Comparison of ENCODE assay signal across 8 mouse cellular contexts in the genomic region with DNA sequence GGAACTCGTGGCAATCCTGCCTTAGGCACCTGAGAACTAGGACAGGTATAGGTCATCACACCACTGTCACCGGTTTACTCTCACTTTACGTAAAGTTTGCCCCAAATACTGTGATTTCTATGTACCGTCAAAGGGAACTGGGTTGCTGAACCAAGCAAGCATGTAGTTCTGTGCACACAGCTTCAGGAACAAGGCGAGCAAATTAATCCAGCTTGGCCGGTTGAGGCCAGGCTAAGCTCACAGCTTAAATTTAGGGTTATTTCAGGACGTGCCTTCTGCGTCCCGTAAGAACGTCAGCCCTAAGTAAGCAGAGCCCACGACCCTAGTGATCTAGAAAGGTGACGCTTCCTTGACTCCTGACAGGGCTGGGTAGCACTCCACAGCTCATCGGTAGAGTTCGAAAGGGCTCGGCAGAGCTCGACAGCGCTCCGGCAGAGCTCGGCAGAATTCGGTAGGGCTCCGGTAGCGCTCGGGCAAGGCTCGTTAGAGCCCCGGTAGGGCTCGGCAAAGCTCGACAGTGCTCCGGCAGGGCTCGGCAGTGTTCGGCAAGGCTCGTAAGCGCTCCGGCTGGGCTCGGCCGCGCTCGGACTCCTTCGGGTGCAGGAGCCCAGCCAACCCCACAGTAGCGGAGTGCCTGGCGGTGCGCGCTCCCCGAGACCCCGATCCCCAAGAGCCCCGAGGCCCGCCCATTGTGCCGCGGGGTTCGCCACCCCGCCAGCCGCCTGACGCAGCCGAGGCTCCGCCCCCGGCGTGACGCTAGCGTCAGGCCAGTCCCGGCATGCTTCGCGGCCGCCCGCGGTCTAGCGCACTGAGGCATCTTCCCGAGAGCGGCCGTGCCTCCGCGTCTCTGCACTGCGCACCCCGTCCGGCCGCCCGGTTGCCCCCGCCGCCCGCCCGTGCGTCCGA. TPM values are rescaled to one million over a fixed set of nuclear protein-coding genes. Genes with fewer than 3 reads are reported as not detected.
DNase-seq lines count a peak whose midpoint lies in the region; ATAC-seq and TF ChIP-seq lines count a peak whose summit lies in the region.

A gene (plus strand): TSS at position 770 of the 906 bp plus-strand sequence.

- H3K36me3 ChIP-seq in embryonic facial prominence, embryonic 15.5 days, result no peaks in the 10 kb centered on the region
- no peaks in the 10 kb centered on the region for H3K36me3 ChIP-seq in limb, embryonic 14.5 days (ENCODE audit: control insufficient read depth, insufficient read depth, low read length)
- 0 out of 2 replicates have a peak, but pooled peaks cover 2% of the 10 kb centered on the region for H3K36me3 ChIP-seq in midbrain, postnatal 0 days (ENCODE audit: insufficient read depth, low read length)

- H3K4me1 ChIP-seq in bone marrow, adult 2 months (ENCODE audit: control insufficient read depth, insufficient read depth, low read length), result peaks cover 2% of the 10 kb centered on the region; the same call in 1 of the 2 replicates
- H3K4me1 ChIP-seq in embryonic facial prominence, embryonic 15.5 days, result peaks cover 31% of the 10 kb centered on the region
- H3K4me1 ChIP-seq in limb, embryonic 14.5 days (ENCODE audit: control insufficient read depth, insufficient read depth, low read length), result peaks cover 19% of the 10 kb centered on the region
- H3K4me1 ChIP-seq in midbrain, postnatal 0 days (ENCODE audit: insufficient read depth, low read length), result 0 out of 2 replicates have a peak, but pooled peaks cover 4% of the 10 kb centered on the region

- peak within 1 kb of the TSS; percentile 90 for H3K9ac ChIP-seq in embryonic facial prominence, embryonic 15.5 days
- H3K9ac ChIP-seq in limb, embryonic 14.5 days (ENCODE audit: low read depth, low read length, severe bottlenecking), result peak within 1 kb of the TSS; percentile 83
- H3K9ac ChIP-seq in midbrain, postnatal 0 days (replicated peaks; ENCODE audit: low read length, poor library complexity, severe bottlenecking), result peak within 1 kb of the TSS; percentile 83

- peak; percentile 98 for DNase-seq in 416B (ENCODE audit: low read depth)
- DNase-seq in heart, adult 8-10 months (ENCODE audit: low spot score), result peak; percentile 93
- DNase-seq in kidney, adult 9 months, result peak; percentile 97
- peak; percentile 92 for DNase-seq in limb, embryonic 14.5 days (ENCODE audit: low spot score)
- peak; percentile 97 for DNase-seq in midbrain, postnatal 0 days (ENCODE audit: low spot score)
- DNase-seq in spleen, postnatal 14 days (ENCODE audit: low spot score in 2 of 2), result peak; percentile 93 to 94

- WGBS in bone marrow, adult 2 months, result under 1% methylated on average over 81 of the region's 81 CpGs
- WGBS in embryonic facial prominence, embryonic 15.5 days, result under 1% methylated on average over 79 of the region's 81 CpGs
- WGBS in limb, embryonic 14.5 days, result under 1% methylated on average over 41 of the region's 81 CpGs
- WGBS in midbrain, postnatal 0 days, result under 1% methylated on average over 72 of the region's 81 CpGs

- TF ChIP-seq CTCF in bone marrow, adult 2 months (IDR thresholded peaks at IDR 0.05; ENCODE audit: control insufficient read depth, insufficient read depth, low read length), result peak; percentile 23; the same call in 1 of the 2 replicates
- TF ChIP-seq CTCF in midbrain, postnatal 0 days (IDR thresholded peaks at IDR 0.05), result peak; percentile 31; the same call in 1 of the 2 replicates

- H3K4me2 ChIP-seq in embryonic facial prominence, embryonic 15.5 days (replicated peaks), result peak within 1 kb of the TSS; percentile 75
- peak within 1 kb of the TSS; percentile 63 for H3K4me2 ChIP-seq in limb, embryonic 14.5 days (replicated peaks; ENCODE audit: low read depth, low read length, severe bottlenecking)
- peak within 1 kb of the TSS; percentile 79 for H3K4me2 ChIP-seq in midbrain, postnatal 0 days (ENCODE audit: low read depth, low read length, poor library complexity, severe bottlenecking)

- H3K27me3 ChIP-seq in embryonic facial prominence, embryonic 15.5 days, result no peaks in the 10 kb centered on the region
- H3K27me3 ChIP-seq in limb, embryonic 14.5 days (ENCODE audit: control insufficient read depth, insufficient read depth, low read length), result no peaks in the 10 kb centered on the region
- no peaks in the 10 kb centered on the region for H3K27me3 ChIP-seq in midbrain, postnatal 0 days (ENCODE audit: insufficient read depth, low read length)

- ATAC-seq in embryonic facial prominence, embryonic 15.5 days (ENCODE audit: insufficient number of reproducible peaks, low FRiP score, low TSS enrichment, low read depth), result peak; percentile 95
- peak; percentile 95 for ATAC-seq in limb, embryonic 14.5 days (ENCODE audit: low FRiP score, low read depth)
- peak; percentile 99 for ATAC-seq in midbrain, postnatal 0 days (ENCODE audit: low FRiP score)

- peak; percentile 86 for TF ChIP-seq POLR2A in bone marrow, adult 2 months (IDR thresholded peaks at IDR 0.05; ENCODE audit: borderline replicate concordance, control insufficient read depth, low read depth, low read length)
- TF ChIP-seq POLR2A in limb, embryonic 14.5 days (IDR thresholded peaks at IDR 0.05; ENCODE audit: borderline replicate concordance, extremely low read depth, insufficient read depth, insufficient read length), result peak; percentile 83; the same call in 1 of the 2 replicates

- peak within 1 kb of the TSS; percentile 95 for H3K27ac ChIP-seq in bone marrow, adult 2 months (ENCODE audit: control insufficient read depth, insufficient read depth, low read depth, low read length, poor library complexity)
- peak within 1 kb of the TSS; percentile 93 for H3K27ac ChIP-seq in embryonic facial prominence, embryonic 15.5 days (replicated peaks)
- H3K27ac ChIP-seq in limb, embryonic 14.5 days (replicated peaks; ENCODE audit: low read depth, low read length), result peak within 1 kb of the TSS; percentile 86
- peak within 1 kb of the TSS; percentile 85 for H3K27ac ChIP-seq in midbrain, postnatal 0 days (ENCODE audit: low read depth, low read length)

- no peaks in the 10 kb centered on the region for H3K9me3 ChIP-seq in embryonic facial prominence, embryonic 15.5 days (replicated peaks)
- no peaks in the 10 kb centered on the region for H3K9me3 ChIP-seq in limb, embryonic 14.5 days (ENCODE audit: control insufficient read depth, low read length)
- H3K9me3 ChIP-seq in midbrain, postnatal 0 days (ENCODE audit: low read length), result no peaks in the 10 kb centered on the region

- peak within 1 kb of the TSS; percentile 96 for H3K4me3 ChIP-seq in bone marrow, adult 2 months (replicated peaks; ENCODE audit: control insufficient read depth, low read depth, low read length)
- H3K4me3 ChIP-seq in embryonic facial prominence, embryonic 15.5 days (replicated peaks), result peak within 1 kb of the TSS; percentile 96
- H3K4me3 ChIP-seq in limb, embryonic 14.5 days (replicated peaks; ENCODE audit: low read length), result peak within 1 kb of the TSS; percentile 91
- peak within 1 kb of the TSS; percentile 79 for H3K4me3 ChIP-seq in midbrain, postnatal 0 days (ENCODE audit: low read depth, low read length)

RNA-seq across cellular contexts. Expression of the gene that starts here (rescaled TPM):
- polyA plus RNA-seq in bone marrow, adult 2 months (2011; ENCODE audit: insufficient read depth, insufficient read length, low replicate concordance, missing spikeins), result 16.0 and 19.8 TPM in 2 replicates
- 17.7 and 19.3 TPM in 2 replicates for polyA plus RNA-seq in embryonic facial prominence, embryonic 15.5 days (2015; fragmentation: Nextera tagmentation; extraction: Ambion mirVana)
- total RNA-seq in heart, adult 8-10 months (2022), result 10 to 100 TPM; 26.4 to 29.2 (median 27.7) TPM
- 72.9 and 81.9 TPM in 2 replicates for polyA plus RNA-seq in limb, embryonic 14.5 days (2012; rRNA removed)
- 22.0 and 24.6 TPM in 2 replicates for polyA plus RNA-seq in limb, embryonic 14.5 days (2014; fragmentation: Nextera tagmentation; extraction: Ambion mirVana)
- total RNA-seq in midbrain, postnatal 0 days (2014; rRNA removed), result 130 and 162 TPM in 2 replicates
- polyA plus RNA-seq in midbrain, postnatal 0 days (2015; fragmentation: Nextera tagmentation; extraction: Ambion mirVana), result 34.9 and 40.3 TPM in 2 replicates

Comparison
In these comparisons a context has a peak if more than half of its experiments do, and no peak if none do; other contexts are left out.
1. Peak in every context shown above with its lines: DNase-seq, ATAC-seq, H3K4me3 ChIP-seq and H3K27ac ChIP-seq.